Mouse (Mus musculus) MN1 (cell line): ENCODE measurements at regions not wholly inside any gene's neighbourhood (a gene's known extent, or its start where the extent isn't known, plus 50 kb on each side); places are given as distances from the start of the nearest gene placed in this dataset.

Experiments
- DNase-seq: peaks from one replicate; pipeline ENCODE4 v3.0.0-alpha.2; 2016; ENCODE audit warnings: low spot score

GRCm38 (mm10) chr12:110185399-110185798, 93.5 kb upstream of the Dio3 start:
- DNase-seq, result no peak

- no peak for DNase-seq
Measured at GRCm38 (mm10) chr12:110186381-110186780, 92.5 kb upstream of the Dio3 start.

- DNase-seq, result no peak
Measured at GRCm38 (mm10) chr12:110186911-110187245, 92.0 kb upstream of the Dio3 start.

- DNase-seq, result no peak
Measured at GRCm38 (mm10) chr12:110187246-110188135, 91.4 kb upstream of the Dio3 start.

GRCm38 (mm10) chr12:110188136-110188631, 90.7 kb upstream of the Dio3 start:
- no peak for DNase-seq

GRCm38 (mm10) chr12:110188641-110189328, 90.1 kb upstream of the Dio3 start:
- DNase-seq, result no peak

- DNase-seq, result no peak
Measured at GRCm38 (mm10) chr12:110189329-110189642, 89.6 kb upstream of the Dio3 start.

- DNase-seq, result no peak
Measured at GRCm38 (mm10) chr12:110192186-110192585, 86.7 kb upstream of the Dio3 start.

GRCm38 (mm10) chr12:110197366-110197765, 81.5 kb upstream of the Dio3 start:
- DNase-seq, result no peak

GRCm38 (mm10) chr12:110200471-110200870, 78.4 kb upstream of the Dio3 start:
- DNase-seq, result no peak

- DNase-seq, result no peak
Measured at GRCm38 (mm10) chr12:110200887-110201286, 78.0 kb upstream of the Dio3 start.

- DNase-seq, result no peak
Measured at GRCm38 (mm10) chr12:110203271-110204014, 75.4 kb upstream of the Dio3 start.

GRCm38 (mm10) chr12:110204246-110204989, 74.5 kb upstream of the Dio3 start:
- DNase-seq, result no peak

- peak; percentile 17 for DNase-seq
Measured at GRCm38 (mm10) chr12:110206271-110206670, 72.6 kb upstream of the Dio3 start.

GRCm38 (mm10) chr12:110206812-110207211, 72.1 kb upstream of the Dio3 start:
- peak; percentile 21 for DNase-seq

- no peak for DNase-seq
Measured at GRCm38 (mm10) chr12:110207246-110207852, 71.5 kb upstream of the Dio3 start.

GRCm38 (mm10) chr12:110212716-110213115, 66.2 kb upstream of the Dio3 start:
- no peak for DNase-seq

- DNase-seq, result peak; percentile 61
Measured at GRCm38 (mm10) chr12:110214833-110215232, 64.0 kb upstream of the Dio3 start.

GRCm38 (mm10) chr12:110215311-110215710, 63.6 kb upstream of the Dio3 start:
- DNase-seq, result no peak

- no peak for DNase-seq
Measured at GRCm38 (mm10) chr12:110219750-110220149, 59.1 kb upstream of the Dio3 start.

- no peak for DNase-seq
Measured at GRCm38 (mm10) chr12:110220516-110220915, 58.4 kb upstream of the Dio3 start.
